Mouse (Mus musculus): ENCODE measurements around the gene Rab44.

Rab44 gene

DNA sequence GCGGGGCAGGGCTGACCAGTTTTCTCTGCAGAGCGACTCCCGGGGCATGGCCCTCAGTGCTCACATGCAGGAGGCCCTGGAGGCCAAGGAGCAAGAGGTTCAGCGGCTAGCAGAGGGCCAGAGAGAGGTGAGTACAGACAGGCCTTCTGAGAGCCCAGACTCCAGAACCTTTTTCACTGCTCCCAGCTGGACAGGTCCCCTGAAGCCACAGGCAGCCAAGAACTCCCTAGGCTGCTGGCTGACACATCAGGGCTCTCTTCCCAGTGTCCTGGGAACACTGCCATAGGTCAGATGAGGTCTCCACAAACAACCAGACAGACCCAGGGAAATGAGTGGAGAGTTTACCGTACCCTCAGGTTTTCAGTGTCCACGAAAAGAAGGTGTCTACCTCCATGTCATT is 22.3 kb downstream of the Rab44 start:
- peak; percentile 37 for DNase-seq

DNA sequence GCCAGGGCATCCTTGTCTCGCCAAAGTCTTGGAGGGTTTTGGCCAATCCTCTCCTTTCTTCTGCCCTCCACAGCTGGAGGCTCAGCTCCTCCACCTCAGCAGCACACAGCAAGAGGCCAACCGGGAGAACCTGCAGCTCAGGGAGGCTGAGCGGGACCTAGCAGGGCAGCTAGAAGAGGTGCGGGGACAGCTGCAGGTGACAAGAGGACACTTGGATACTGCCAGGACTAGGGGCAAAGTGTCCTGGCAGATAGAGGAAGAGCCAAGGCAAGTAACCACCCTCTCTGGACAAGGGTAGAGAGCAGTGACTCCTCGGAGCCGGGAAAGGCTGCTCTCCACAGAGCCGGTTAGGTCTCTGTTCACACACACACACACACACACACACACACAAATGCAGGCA is 24.0 kb downstream of the Rab44 start:
- no peak for DNase-seq

DNA sequence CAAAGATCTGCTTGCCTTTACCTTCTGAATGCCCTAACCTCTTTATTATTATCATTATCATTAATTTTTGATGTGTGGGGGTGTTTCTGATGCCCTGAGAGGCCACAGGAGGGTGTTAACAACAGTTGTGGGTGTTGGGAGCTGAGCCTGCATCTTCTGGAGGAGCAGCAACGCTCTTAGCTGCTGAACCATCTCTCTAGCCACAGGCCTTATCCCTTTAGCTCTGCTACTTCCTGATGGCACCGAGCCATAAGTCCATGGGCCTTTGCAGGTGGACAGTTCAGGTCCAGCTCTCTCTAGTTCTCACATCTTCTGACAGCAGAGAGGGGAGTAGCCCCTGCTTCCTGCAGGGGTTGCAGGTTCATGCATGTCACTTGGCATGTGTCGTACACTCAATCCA is 27.6 kb downstream of the Rab44 start:
- DNase-seq: no peak

GRCm38 (mm10) chr17:29143266-29143665 is 29.3 kb downstream of the Rab44 start:
- no peak for DNase-seq

GRCm38 (mm10) chr17:29145101-29145500 is 31.2 kb downstream of the Rab44 start:
- no peak for DNase-seq

GRCm38 (mm10) chr17:29147273-29147672 is 33.3 kb downstream of the Rab44 start:
- DNase-seq: no peak

- no peak for DNase-seq
These were observed 33.8 kb downstream of the Rab44 start for GRCm38 (mm10) chr17:29147773-29148172.

GRCm38 (mm10) chr17:29149766-29150165 is 35.8 kb downstream of the Rab44 start:
- no peak for DNase-seq

- no peak for DNase-seq
These were observed 38.6 kb downstream of the Rab44 start for GRCm38 (mm10) chr17:29152547-29152946.

- DNase-seq: no peak
These were observed 40.3 kb downstream of the Rab44 start for GRCm38 (mm10) chr17:29154247-29154646.

DNA sequence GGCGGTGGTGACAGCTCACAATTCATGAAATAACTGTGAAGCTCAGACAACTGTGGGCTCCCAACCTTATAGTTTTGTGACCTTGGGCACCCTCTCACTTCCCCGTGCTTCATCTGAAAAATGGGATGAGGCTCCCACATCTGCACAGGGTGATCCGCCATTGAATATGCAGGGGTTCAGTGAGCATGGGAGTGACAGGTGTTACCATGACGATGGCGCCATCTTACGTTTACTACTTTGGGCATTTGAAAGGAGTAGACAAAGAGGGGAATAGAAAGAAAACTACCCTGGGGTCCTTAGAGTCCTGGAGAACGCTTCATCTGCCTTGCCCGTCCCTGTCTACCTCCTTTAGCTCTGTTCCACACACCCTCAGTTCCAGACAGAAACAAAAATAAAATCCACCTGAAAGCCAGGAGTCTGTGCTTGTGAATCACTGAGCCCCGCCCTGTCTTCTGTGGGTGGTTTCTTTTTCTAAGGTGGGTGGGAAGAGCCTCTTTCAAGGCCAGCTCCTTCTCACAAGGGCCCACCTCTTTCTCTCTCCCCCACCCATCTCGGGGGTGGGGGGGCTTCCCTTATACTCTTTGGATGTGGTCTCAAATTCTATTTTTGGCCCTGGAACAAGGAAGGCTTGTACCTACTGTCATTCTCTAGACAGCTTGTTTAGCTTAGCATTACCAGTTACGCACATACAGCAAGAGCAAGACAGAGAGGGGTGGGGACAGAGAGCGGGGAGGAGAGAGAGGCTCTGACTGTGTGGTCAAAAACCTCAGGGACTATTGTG is 41.6 kb downstream of the Rab44 start:
- DNase-seq: peak; percentile 83

DNA sequence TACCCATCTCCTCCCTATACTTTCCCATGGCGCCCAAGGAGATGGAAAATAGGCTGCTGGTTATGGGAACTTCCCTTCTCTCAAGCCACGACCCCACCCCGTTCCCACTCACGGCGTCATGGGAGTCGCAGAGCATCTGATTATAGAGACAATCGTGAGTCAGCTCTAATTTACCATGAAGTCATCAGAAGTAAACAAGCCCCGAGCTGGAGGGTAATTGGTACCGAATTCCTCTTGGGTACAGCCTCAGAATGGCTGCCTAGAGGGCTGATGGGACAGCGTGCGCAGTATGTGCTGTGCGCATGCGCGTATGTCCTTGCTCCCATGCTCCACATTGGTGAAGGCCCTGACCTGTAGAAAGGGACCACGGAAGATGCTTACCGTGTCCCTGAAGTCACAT is 42.5 kb downstream of the Rab44 start:
- DNase-seq: no peak

DNA sequence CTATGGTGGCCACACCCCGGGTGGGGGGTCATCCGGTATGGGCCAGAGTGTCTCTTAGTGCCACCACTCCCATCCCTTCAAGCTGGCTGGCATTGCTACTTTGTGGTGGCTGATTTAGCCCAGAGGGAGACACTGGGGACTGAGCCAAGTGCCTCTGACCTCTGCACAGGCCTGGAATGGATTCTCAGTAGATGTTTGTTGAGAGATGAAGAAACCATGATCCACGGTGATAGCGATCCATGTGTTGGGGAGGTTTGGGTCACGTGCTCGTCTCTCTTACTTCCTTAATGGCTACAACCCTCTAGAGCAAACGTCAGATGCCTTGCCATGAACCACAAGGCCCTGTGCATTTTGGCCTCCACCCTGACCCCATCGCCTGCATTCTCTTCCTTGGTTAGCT is 42.9 kb downstream of the Rab44 start:
- no peak for DNase-seq

DNA sequence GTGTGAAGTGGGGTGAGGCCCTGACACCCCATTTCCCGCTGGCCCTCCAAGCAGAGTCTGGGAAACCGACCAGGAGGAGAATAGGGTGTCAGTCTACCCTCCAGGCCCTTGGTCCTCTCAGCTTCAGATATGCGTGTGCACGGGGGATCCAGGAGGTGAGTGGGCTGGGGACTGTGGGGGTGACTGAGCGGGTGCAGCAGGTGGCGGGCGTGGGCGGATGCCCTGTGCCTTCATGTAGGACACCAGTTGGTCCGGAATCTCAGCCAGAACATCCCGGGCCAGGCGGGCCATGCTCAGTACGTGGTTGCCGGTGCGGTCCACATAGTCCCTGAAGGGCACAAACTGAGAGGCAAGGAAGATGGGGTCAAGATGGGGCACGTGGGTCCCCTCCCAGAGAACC is 45.0 kb downstream of the Rab44 start:
- DNase-seq: no peak

GRCm38 (mm10) chr17:29159320-29159719 is 45.4 kb downstream of the Rab44 start:
- DNase-seq: no peak

DNA sequence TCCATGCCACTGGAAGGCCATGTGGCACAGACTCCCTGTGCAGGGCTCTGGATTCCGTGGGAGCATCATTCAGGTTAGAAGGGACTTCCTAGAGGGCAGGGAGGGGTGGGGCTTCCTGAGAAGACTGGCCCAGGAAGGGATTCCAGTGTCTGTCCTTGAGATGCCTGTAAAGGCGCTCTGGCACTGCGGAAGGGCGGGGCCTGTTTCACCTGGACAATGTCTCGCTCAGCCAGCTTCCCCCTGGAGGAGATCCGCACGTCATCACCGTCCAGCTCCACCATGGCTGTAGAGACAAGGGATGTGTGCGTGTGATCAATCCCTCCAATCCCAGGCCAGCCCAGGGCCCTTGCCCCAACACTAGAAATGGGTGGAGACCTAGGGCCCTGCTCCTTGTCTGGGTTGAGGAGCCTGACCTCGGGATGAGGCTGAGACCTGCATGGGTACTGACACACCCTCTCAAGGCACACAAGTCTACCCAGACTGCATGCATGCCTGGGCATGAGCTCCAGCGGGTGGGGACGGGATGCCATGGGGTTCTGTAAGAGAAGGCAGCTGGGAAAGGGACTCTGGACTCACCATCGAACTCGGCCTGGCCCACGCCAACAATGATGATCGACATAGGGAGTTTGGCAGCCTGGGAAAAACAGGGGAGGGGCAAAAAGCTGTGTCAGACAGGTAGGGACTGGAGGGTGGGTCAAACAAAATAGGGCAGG is 46.0 kb downstream of the Rab44 start:
- DNase-seq: no peak

- no peak for DNase-seq
These were observed 48.4 kb downstream of the Rab44 start for GRCm38 (mm10) chr17:29162334-29162733.

DNA sequence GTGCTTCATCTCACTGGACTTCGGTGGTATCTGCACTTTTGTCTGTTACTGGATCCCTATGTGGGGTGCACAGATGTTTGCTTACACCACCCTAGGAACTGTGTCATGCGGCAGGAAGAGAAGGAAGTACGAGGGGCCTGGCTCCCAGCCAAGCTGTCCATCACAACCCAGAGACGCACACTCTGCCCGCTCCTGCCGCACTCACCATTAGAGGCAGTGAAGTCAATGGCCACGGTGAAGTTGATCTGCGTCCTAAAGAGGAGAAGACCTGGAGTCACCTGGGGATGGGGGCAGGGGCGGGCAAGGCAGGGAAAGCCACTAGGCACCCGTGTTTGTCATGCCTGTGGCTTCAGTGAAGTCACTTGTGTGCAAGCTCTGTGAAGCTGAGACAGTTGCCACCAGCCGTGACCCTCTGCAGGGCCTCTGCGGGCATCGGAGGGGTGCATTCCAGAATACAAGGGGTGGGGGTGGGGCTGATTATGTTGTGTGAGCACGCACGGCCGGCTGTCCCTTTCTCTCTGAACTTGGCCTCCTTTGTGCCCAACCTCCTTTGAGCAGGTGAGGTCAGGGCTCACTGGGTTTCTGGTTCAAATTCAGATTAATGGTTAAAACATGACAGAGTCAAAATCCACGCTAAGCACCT is 50.6 kb downstream of the Rab44 start:
- DNase-seq: no peak

GRCm38 (mm10) chr17:29165452-29165851 is 51.5 kb downstream of the Rab44 start:
- no peak for DNase-seq

DNA sequence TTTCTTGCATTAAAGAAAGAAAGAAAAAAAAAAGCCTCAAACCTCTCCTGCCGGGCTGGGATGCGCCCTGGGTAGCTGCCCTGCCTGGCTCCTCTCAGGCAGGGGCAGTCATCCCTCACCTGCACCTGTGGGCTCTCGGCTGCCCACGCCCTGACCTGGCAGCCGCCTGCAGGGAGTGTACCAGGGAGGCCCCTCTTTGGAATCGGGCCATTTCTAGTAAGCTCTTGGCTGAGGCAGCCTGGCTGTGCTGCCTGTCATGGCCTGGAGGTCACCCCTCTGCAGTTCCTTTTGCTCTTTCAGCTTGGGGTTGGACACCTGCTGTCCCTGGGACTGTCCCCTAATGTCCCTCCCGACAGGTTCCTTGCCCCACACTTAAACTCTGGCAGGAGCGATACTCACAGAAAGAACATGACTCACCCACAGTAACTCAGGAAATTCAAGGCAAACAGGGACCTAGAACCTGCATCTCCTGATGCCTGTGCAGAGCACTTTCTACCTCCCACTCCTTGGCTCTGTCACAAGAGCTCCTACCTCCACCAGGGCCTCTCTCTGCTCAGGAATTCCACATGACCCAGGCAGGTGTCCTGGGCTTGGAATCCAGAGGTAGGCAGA is 52.1 kb downstream of the Rab44 start:
- no peak for DNase-seq

GRCm38 (mm10) chr17:29167371-29167770 is 53.4 kb downstream of the Rab44 start:
- no peak for DNase-seq

GRCm38 (mm10) chr17:29168438-29168837 is 54.5 kb downstream of the Rab44 start:
- DNase-seq: no peak

GRCm38 (mm10) chr17:29168996-29169601 is 55.2 kb downstream of the Rab44 start:
- no peak for DNase-seq
